Mouse (Mus musculus) left cerebral cortex, postnatal 25 days (tissue): ENCODE results near the gene Stx8. TPM values are rescaled to one million over a fixed set of nuclear protein-coding genes. Genes with fewer than 3 reads are reported as not detected.

Experiments
- DNase-seq, 2 experiments: peaks; one replicate each; pipeline ENCODE4 v3.0.0; 2022; ENCODE audit warnings: low spot score in 2 of 2, mixed read lengths in 1 of 2
- intact Hi-C: fragments of 180-260 bp; cut with DNase I; formaldehyde crosslinking; loops from one replicate; pipeline ENCODE4 v1.15.1; 2025
- total RNA-seq, 2 experiments: library from RNA; stranded (reverse); gene quantifications; 2 replicates each; pipeline ENCODE4 v1.2.3; 2021

Stx8 gene
- total RNA-seq, 2 experiments from 2014 or later, result 36.1 to 36.2 TPM

GRCm38 (mm10) chr11:68030771-68031170 is 64.8 kb downstream of the Stx8 start:
- intact Hi-C loops, result no loop called here
- DNase-seq, result peak; percentile 42 to 58

- DNase-seq, result peak in 1 of 2 experiments; percentile 26
- intact Hi-C loops, result no loop called here
Observed at GRCm38 (mm10) chr11:68032448-68032847, 66.5 kb downstream of the Stx8 start.

- no peak for DNase-seq
- intact Hi-C loops, result no loop called here
Observed at GRCm38 (mm10) chr11:68033331-68033926, 67.4 kb downstream of the Stx8 start.

GRCm38 (mm10) chr11:68034422-68034821 is 68.4 kb downstream of the Stx8 start:
- intact Hi-C loops, result no loop called here
- no peak for DNase-seq

GRCm38 (mm10) chr11:68035303-68035891 is 69.4 kb downstream of the Stx8 start:
- DNase-seq, result no peak
- intact Hi-C loops, result no loop called here

DNA sequence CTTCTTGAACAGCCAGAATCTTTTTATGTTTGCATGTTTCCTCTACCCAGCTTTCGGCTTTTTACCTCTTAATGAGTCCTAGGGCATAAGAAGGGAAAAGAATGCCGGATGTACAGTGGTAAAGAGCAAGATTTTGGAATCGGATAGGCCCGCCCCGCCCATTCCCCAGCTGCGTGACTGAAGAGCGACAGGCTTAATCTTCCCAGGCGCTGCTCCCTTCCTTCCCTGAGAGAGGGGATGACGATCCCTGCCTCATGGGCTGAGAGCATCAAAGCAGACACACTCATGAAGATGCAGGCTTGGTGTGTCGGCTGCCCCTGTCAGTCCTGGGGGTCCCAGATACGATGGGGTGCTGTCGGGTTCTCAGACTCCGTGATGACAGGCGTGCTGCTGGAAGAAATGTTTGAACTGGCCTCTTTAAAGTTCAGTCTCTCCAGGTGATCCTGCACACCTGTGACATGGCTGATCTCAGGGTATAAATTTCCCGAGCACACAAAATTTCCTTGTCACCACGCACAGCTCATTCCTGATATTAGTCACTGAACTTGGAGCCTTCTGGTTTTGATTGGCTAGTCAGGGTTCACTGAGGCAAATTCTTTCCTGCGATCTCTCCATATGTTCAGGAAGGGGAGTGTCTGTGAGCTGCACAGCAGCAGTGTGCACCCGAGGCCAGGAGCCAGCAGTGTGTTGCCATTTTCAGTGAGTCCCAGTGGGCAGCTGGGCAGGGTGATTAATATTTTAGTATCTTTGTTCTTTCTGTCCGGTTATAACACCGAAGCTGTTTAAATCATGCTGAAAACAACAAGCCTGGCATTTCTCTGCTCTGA is 70.4 kb downstream of the Stx8 start:
- intact Hi-C loops, result no loop called here
- DNase-seq, result no peak

DNA sequence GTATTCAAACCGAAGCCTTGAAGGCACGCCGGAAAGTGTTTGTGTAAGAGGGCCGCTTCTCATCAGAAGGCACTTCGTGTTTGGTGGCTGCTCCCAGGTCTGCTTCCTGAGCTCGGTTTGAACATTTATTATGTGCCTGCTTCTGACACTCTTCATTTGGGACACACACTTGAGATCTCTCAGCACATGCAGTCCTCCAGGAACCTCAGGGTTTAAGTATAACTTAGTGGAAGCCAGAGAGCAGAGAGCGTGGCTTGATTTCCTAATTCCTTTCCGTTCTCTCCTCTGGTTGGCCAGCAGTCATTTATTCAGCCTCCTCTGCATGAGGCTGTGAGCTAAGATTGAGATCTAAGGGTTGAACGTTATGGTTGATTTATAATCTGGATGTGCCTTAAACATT is 71.1 kb downstream of the Stx8 start:
- no peak for DNase-seq
- intact Hi-C loops, result no loop called here

DNA sequence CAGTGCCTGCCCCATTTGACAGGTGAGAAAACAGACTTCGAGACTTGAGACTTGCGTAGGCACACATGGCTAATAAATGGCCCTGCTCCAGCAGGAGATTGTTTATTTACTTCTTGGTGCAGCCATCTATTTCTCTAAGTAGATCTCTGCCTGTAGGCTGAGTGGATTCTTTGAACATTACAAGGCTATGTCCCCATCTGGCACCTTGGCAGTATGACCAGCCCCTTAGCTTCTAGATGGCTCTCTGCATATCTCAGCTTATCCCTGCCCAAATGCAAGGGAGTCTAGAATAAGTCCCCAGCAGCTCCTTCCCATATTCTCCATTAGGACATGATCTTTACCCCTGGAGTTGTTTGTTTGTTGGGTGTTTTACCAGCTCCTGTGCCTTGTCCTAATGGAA is 72.1 kb downstream of the Stx8 start:
- intact Hi-C loops, result no loop called here
- DNase-seq, result no peak

DNA sequence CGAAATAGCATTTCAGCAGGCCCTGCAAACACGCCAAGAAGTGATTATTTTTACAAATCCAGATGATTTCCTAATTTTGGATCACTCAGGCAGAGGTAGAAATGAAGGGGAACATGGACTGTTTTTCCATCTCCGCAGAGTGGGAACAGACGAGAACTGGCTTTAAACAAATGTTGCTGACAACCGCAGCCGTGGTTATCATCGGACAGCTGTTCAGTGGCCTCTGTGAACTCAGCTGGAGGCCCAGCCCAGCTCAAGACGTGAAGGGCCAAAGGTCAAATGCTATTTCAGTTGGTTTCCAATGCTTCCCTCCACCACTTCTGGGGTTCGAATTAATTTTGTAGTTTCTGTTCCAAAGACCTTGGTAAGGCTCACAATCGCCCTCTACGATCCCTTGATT is 78.2 kb downstream of the Stx8 start:
- intact Hi-C loops, result no loop called here
- DNase-seq, result peak in 1 of 2 experiments; percentile 21

DNA sequence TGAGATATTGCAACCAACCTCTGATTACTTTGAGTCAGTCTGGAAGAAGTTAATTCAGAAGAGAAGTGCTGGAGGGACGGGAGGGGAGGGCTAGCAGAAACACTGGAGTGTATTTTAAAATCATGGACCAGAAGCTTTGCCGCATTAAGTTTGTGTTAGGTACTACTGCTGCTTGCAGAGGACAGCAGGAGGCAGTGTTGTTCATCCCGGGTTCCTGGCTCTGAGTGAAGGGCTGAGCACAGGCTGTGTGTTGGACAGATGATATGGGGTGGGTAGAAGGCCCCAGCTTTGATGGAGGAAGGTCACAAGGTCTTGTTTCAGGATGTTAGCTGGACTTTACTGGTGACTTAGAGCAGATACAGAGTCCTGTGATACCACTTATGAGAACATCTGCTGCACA is 80.9 kb downstream of the Stx8 start:
- intact Hi-C loops, result no loop called here
- DNase-seq, result no peak

DNA sequence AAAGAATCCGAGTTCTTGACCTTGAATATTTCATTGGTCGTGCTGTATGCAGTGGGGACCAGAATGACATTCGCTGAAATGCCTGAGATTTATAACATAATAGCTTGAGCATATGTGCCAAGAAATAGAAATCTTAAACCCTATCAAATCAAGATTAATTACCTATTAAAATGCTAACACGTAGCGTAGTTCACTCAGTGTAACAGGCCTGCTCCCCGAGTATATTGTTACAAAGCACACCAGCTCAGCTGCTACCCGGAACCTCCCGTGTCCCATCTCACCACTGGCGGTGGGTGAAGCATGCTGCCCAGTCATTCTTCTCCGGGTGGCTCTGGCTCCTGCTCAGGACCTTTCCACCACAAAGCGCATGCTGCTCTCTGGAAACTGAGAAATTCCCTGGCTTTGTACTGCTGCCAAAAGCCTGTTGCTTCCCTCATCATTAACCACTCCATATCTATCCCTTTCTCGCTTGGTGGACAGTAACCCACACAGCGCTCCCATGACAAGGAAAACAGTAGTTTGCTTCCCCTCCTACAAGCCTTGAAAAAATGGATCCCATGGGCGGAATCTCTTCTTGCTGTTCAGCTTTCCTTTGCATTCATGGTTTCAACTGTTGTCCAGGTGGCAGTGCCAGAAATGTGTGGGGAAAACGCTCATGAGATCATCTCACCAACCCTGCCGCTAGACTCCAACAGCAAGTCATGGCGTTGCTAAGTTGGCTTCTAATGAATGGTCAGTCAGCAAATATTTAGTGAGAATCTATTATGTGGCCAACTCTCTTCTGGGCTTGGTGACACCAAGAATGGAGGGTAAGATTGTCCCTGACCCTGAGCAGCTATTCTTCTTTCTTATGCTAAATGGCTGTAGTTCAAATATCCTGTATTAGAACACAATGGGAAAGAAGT is 83.5 kb downstream of the Stx8 start:
- DNase-seq, result no peak
- intact Hi-C loops, result no loop called here

DNA sequence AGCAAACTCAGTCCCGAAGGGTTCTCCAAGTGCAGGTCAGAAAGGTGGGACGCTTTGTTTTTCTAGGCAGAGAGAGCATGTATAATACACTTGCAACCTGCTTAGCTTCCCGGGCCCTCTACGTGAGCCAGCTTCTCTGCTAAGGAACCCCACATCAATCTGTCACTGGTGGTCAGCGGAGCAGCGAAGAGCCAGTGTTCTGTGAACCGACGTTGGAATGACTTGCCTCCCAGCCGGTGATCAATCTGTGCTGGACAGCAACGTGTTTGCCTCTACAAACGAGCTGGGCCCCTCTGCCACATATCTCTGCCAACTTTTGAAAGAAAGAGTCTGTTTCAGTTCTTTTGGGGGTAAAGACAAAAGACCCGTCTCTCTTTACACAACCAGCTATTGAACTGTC is 84.7 kb downstream of the Stx8 start:
- no peak for DNase-seq
- intact Hi-C loops, result no loop called here

GRCm38 (mm10) chr11:68051305-68051704 is 85.3 kb downstream of the Stx8 start:
- intact Hi-C loops, result no loop called here
- no peak for DNase-seq

DNA sequence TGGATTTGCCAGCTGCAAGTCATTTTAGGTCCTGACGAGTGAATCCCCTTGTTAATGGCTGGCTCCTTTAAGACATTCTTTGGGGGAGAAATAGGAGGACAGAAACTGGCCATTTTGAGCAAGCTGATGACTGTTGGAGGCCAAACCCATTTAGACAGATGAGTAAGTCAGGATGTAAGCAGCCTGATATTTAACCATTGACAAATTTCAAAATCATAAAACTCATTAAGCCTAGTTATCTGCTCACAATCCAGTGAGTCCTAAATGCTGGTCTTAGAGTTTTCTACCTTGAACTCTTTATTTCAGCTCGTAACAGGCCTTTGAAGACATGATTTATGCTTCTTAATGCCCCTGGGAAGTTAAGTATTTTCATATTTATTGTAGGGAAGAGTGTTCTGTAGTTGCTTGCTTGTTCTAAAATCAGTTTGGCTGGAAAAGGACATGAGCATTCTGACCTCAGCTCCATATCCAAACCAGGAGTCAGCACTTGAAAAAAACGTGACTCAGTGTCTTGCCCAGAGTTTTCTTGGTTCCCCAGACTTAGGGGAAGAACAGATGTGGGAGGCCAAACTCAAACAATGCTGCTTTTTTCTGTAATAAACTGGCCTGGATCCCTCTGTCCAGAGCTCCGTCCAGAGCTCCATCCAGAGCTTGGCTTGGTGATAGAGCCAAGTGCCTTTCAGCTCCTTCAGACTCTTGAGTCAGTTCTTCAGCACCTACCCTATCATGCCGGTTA is 92.6 kb downstream of the Stx8 start:
- intact Hi-C loops, result no loop called here
- DNase-seq, result no peak

GRCm38 (mm10) chr11:68060651-68061050 is 94.7 kb downstream of the Stx8 start:
- intact Hi-C loops, result no loop called here
- DNase-seq, result no peak

GRCm38 (mm10) chr11:68062116-68062515 is 96.1 kb downstream of the Stx8 start:
- DNase-seq, result no peak
- intact Hi-C loops, result no loop called here

GRCm38 (mm10) chr11:68067806-68068205 is 101.8 kb downstream of the Stx8 start:
- DNase-seq, result no peak

GRCm38 (mm10) chr11:68070086-68070485 is 104.1 kb downstream of the Stx8 start:
- intact Hi-C loops, result no loop called here
- DNase-seq, result no peak

More at GRCm38 (mm10) chr11:68067806-68068205, 101.8 kb downstream of the Stx8 start:
- intact Hi-C loops, result no loop called here

GRCm38 (mm10) chr11:68071836-68072235 is 105.8 kb downstream of the Stx8 start:
- no peak for DNase-seq
- intact Hi-C loops, result no loop called here
